In the genomic region with DNA sequence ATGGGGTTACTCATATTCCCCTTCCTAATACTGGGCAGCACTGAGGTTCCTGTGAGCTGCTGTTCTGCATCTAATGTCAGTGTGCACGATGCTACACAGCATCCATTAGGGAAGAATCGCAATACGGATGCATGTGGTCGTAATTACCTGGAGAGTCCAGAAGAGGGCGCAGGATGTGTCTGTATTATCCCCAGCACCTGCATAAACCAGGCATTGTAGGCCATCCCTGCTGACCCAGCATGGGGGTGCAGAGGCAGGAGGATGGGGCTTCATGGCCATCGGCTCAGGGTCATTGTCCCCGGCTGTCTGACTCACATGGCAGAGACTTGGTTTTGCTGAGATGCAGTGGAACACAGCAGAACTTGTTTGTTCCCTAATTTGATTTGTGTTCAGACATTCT, we compare ENCODE assay signal across 9 mouse cellular contexts. TPM values are rescaled to one million over a fixed set of nuclear protein-coding genes. Genes with fewer than 3 reads are reported as not detected.
A peak's percentile ranks its signal among the peaks of the same experiment; 100 is the strongest.
DNase-seq lines count a peak whose midpoint lies in the region; ATAC-seq and TF ChIP-seq lines count a peak whose summit lies in the region.
"Had no signal": no experiment of that assay in that cellular context is flagged by ENCODE, and none has a peak within 500 bp of the region (broad histone marks: within the 10 kb centered on the region; RNA-seq: fewer than 3 reads in every experiment).

No protein-coding gene starts in this region.

- H3K27me3 ChIP-seq in liver, adult 2 months (ENCODE audit: control insufficient read depth, insufficient read depth, low read length) = no peaks in the 10 kb centered on the region
- H3K27me3 ChIP-seq: embryonic facial prominence, embryonic 15.5 days had no signal

- peak; percentile 70 for TF ChIP-seq CTCF in liver, adult 2 months (IDR thresholded peaks at IDR 0.05; ENCODE audit: low read depth, low read length)

- WGBS in liver, adult 2 months = 18% methylated on average over 7 of the region's 7 CpGs

- H3K79me2 ChIP-seq in liver, adult 2 months (ENCODE audit: control insufficient read depth, insufficient read depth, low read length) = peaks cover 26% of the 10 kb centered on the region; the same call in 1 of the 2 replicates

- no peak overlapping the region for H3K27ac ChIP-seq in liver, adult 2 months (replicated peaks; ENCODE audit: insufficient read depth, low read depth, low read length)
- H3K27ac ChIP-seq: embryonic facial prominence, embryonic 15.5 days had no signal

- H3K9ac ChIP-seq in liver, adult 2 months (ENCODE audit: low read depth, low read length) = no peak overlapping the region
- H3K9ac ChIP-seq: embryonic facial prominence, embryonic 15.5 days had no signal

- peaks cover 13% of the 10 kb centered on the region for H3K4me1 ChIP-seq in liver, adult 2 months (ENCODE audit: control insufficient read depth, insufficient read depth, low read length)

- TF ChIP-seq POLR2A in liver, adult 2 months (IDR thresholded peaks at IDR 0.05; ENCODE audit: extremely low read depth, insufficient read depth, low read length) = no peak

- H3K36me3 ChIP-seq in liver, adult 2 months (ENCODE audit: control insufficient read depth, insufficient read depth, low read length) = peaks cover 8% of the 10 kb centered on the region; the same call in 1 of the 2 replicates

- ATAC-seq in frontal cortex, adult (ENCODE audit: low TSS enrichment) = peak; percentile 31; the same call in 1 of the 2 replicates

- peak; percentile 70 for DNase-seq in ovary, adult 18-20 months (ENCODE audit: low spot score)
- DNase-seq in ovary, postnatal 10 days (ENCODE audit: low spot score) = no peak
- DNase-seq in cerebellum, adult 18-20 months = peak; percentile 83 to 84
- DNase-seq in kidney, adult 9 months = peak; percentile 85
- peak; percentile 56 for DNase-seq in liver, adult 2 months (ENCODE audit: extremely low read depth, low read depth, low spot score)
- peak; percentile 65 to 77 for DNase-seq in natural killer cell, adult 2 months (ENCODE audit: low spot score in 2 of 2)
- DNase-seq in testis, postnatal 14 days (ENCODE audit: low spot score) = peak; percentile 57

- no peak overlapping the region for H3K4me3 ChIP-seq in liver, adult 2 months (ENCODE audit: insufficient read depth, low read depth, low read length)
- H3K4me3 ChIP-seq: embryonic facial prominence, embryonic 15.5 days had no signal

RNA-seq across cellular contexts. Expression of gene Sdhb, which starts 3.6 kb away (rescaled TPM):
- total RNA-seq in liver, adult 2 months (2014; rRNA removed) = 479 and 532 TPM in 2 replicates
- 324 and 347 TPM in 2 replicates for polyA plus RNA-seq in liver, adult 2 months (2012; rRNA removed)

RNA-seq across cellular contexts. Expression of gene Atp13a2, which starts 22.1 kb away (rescaled TPM):
- 12.9 and 13.3 TPM in 2 replicates for total RNA-seq in liver, adult 2 months (2014; rRNA removed)
- polyA plus RNA-seq in liver, adult 2 months (2012; rRNA removed) = 32.5 and 34.0 TPM in 2 replicates

RNA-seq across cellular contexts. Expression of gene Mfap2, which starts 45.6 kb away (rescaled TPM):
- total RNA-seq in liver, adult 2 months (2014; rRNA removed) = 0.18 TPM in 1 of 2 replicates, not detected in the other
- 0.30 and 0.45 TPM in 2 replicates for polyA plus RNA-seq in liver, adult 2 months (2012; rRNA removed)

RNA-seq across cellular contexts. Expression of gene Padi2, which starts 58.5 kb away (rescaled TPM):
- 0.09 and 0.13 TPM in 2 replicates for total RNA-seq in liver, adult 2 months (2014; rRNA removed)
- 0.21 and 0.25 TPM in 2 replicates for polyA plus RNA-seq in liver, adult 2 months (2012; rRNA removed)
